Mouse (Mus musculus) bone marrow, adult 2 months (tissue): ENCODE data around the gene Olfr749.

Experiments used
- CTCF ChIP-seq: fragments of 200-500 bp; IDR thresholded peaks from 2 replicates; pipeline ENCODE4 v1.5.1; 2011; ENCODE audit warnings: low read length, control low read depth; ENCODE audit not compliant: control insufficient read depth, insufficient read depth
- POLR2A ChIP-seq: fragments of 200-500 bp; IDR thresholded peaks from 2 replicates; pipeline ENCODE4 v1.6.1; 2011; ENCODE audit warnings: low read depth, mild to moderate bottlenecking, control low read depth, low read length, borderline replicate concordance; ENCODE audit not compliant: control insufficient read depth

- TF ChIP-seq POLR2A (no peak), CTCF (no peak)
These were observed 39.7 kb upstream of the Olfr749 start for GRCm38 (mm10) chr14:50784391-50785250.
